Mouse (Mus musculus) midbrain, embryonic 16.5 days (tissue): ENCODE results near the gene Magi1. TPM values are rescaled to one million over a fixed set of nuclear protein-coding genes. Genes with fewer than 3 reads are reported as not detected.

Experiments used
- ATAC-seq: fragments of 200-750 bp; cut with Nextera tagmentation; 2 replicates; pipeline ENCODE4 v1.8.0; 2017; ENCODE audit warnings: moderate TSS enrichment
- H3K27ac ChIP-seq: fragments of 300-500 bp; sonication (generic); 2 replicates; pipeline ENCODE4 v1.5.1; 2014; ENCODE audit warnings: mild to moderate bottlenecking, low read length, mixed read lengths
- H3K27me3 ChIP-seq: fragments of 300-500 bp; sonication (generic); 2 replicates; pipeline ENCODE4 v1.6.1; 2014; ENCODE audit warnings: low read depth, low read length, mixed read lengths; ENCODE audit not compliant: control insufficient read depth, insufficient read depth
- H3K36me3 ChIP-seq: fragments of 300-500 bp; sonication (generic); 2 replicates; pipeline ENCODE4 v1.6.1; 2014; ENCODE audit warnings: mild to moderate bottlenecking, low read length, moderate library complexity, mixed read lengths; ENCODE audit not compliant: control insufficient read depth, insufficient read depth
- H3K4me1 ChIP-seq: fragments of 300-500 bp; sonication (generic); 2 replicates; pipeline ENCODE4 v1.6.1; 2014; ENCODE audit warnings: mild to moderate bottlenecking, low read length, mixed read lengths; ENCODE audit not compliant: control insufficient read depth, insufficient read depth
- H3K4me2 ChIP-seq: fragments of 300-500 bp; sonication (generic); 2 replicates; pipeline ENCODE4 v1.6.1; 2014; ENCODE audit warnings: mild to moderate bottlenecking, low read length, mixed read lengths
- H3K4me3 ChIP-seq: fragments of 300-500 bp; sonication (generic); 2 replicates; pipeline ENCODE4 v1.5.1; 2014; ENCODE audit warnings: low read depth, mild to moderate bottlenecking, low read length, moderate library complexity, mixed read lengths
- H3K9ac ChIP-seq: fragments of 300-500 bp; sonication (generic); 2 replicates; pipeline ENCODE4 v1.6.1; 2014; ENCODE audit warnings: low read depth, low read length, mixed read lengths
- H3K9me3 ChIP-seq: fragments of 300-500 bp; sonication (generic); replicated peaks from 2 replicates; pipeline ENCODE4 v1.6.1; 2014; ENCODE audit warnings: mild to moderate bottlenecking, low read length, mixed read lengths; ENCODE audit not compliant: control insufficient read depth, poor library complexity, severe bottlenecking
- WGBS: fragments of 180-500 bp; shearing (Covaris S2); extraction: QIAGEN DNeasy Blood & Tissue Kit; methylation state at CpG from one replicate; pipeline ENCODE4 v1.1.7; 2014; 5-methylcytosine and 5-hydroxymethylcytosine counted together
- polyA plus RNA-seq: library from polyadenylated mRNA; unstranded; fragments of >200 nt; fragmentation: Nextera tagmentation; extraction: Ambion mirVana; gene quantifications from 2 replicates; pipeline ENCODE4 v1.2.1, GENCODE M21; 2015

Gene Magi1
- polyA plus RNA-seq, 1 experiment from 2014 or later = 34.6 TPM

GRCm38 (mm10) chr6:93786220-93786619 lies 497.5 kb downstream of the Magi1 start:
- WGBS = 79% methylated on average over 2 of the region's 2 CpGs
- H3K4me3 ChIP-seq = no peak overlapping the region
- no peak overlapping the region for H3K27ac ChIP-seq
- no peaks in the 10 kb centered on the region for H3K27me3 ChIP-seq
- no peak for ATAC-seq
- no peak overlapping the region for H3K4me2 ChIP-seq
- no peaks in the 10 kb centered on the region for H3K4me1 ChIP-seq
- no peaks in the 10 kb centered on the region for H3K36me3 ChIP-seq
- no peak overlapping the region for H3K9ac ChIP-seq
- H3K9me3 ChIP-seq = no peaks in the 10 kb centered on the region

- H3K27me3 ChIP-seq = no peaks in the 10 kb centered on the region
- H3K9me3 ChIP-seq = no peaks in the 10 kb centered on the region
- no peak overlapping the region for H3K9ac ChIP-seq
- no peak overlapping the region for H3K4me2 ChIP-seq
- no peak overlapping the region for H3K27ac ChIP-seq
- peaks cover 14% of the 10 kb centered on the region for H3K4me1 ChIP-seq
- ATAC-seq = 0 out of 2 replicates have a peak, but pooled peaks have one; percentile 36
- WGBS = 20% methylated on average over 4 of the region's 4 CpGs
- H3K36me3 ChIP-seq = peaks cover 7% of the 10 kb centered on the region
- H3K4me3 ChIP-seq = no peak overlapping the region
These were observed 512.6 kb downstream of the Magi1 start for GRCm38 (mm10) chr6:93771081-93771480.

GRCm38 (mm10) chr6:93770283-93771025 lies 513.3 kb downstream of the Magi1 start:
- Histone ChIP-seq H3K4me3 (no peak overlapping the region), H3K4me2 (no peak overlapping the region), H3K27me3 (no peaks in the 10 kb centered on the region), H3K4me1 (peaks cover 14% of the 10 kb centered on the region), H3K27ac (no peak overlapping the region), H3K36me3 (peaks cover 7% of the 10 kb centered on the region), H3K9me3 (no peaks in the 10 kb centered on the region), H3K9ac (no peak overlapping the region)
- WGBS = 67% methylated on average over 5 of the region's 5 CpGs
- no peak for ATAC-seq

GRCm38 (mm10) chr6:93758114-93758513 lies 525.6 kb downstream of the Magi1 start:
- H3K4me1 ChIP-seq = peaks cover 9% of the 10 kb centered on the region; the same call in 1 of the 2 replicates
- no peaks in the 10 kb centered on the region for H3K27me3 ChIP-seq
- H3K36me3 ChIP-seq = peaks cover 14% of the 10 kb centered on the region; the same call in 1 of the 2 replicates
- 60% methylated on average over 3 of the region's 3 CpGs for WGBS
- ATAC-seq = no peak
- no peak overlapping the region for H3K4me2 ChIP-seq
- H3K27ac ChIP-seq = peak overlapping the region; percentile 65
- no peaks in the 10 kb centered on the region for H3K9me3 ChIP-seq
- H3K4me3 ChIP-seq = no peak overlapping the region
- peak overlapping the region; percentile 1; the same call in 1 of the 2 replicates for H3K9ac ChIP-seq

GRCm38 (mm10) chr6:93757353-93758087 lies 526.2 kb downstream of the Magi1 start:
- ATAC-seq = peak; percentile 92
- Histone ChIP-seq H3K4me2 (no peak overlapping the region), H3K36me3 (peaks cover 11% of the 10 kb centered on the region; the same call in 1 of the 2 replicates), H3K4me3 (no peak overlapping the region), H3K27ac (peak overlapping the region; percentile 65), H3K9me3 (no peaks in the 10 kb centered on the region), H3K4me1 (peaks cover 9% of the 10 kb centered on the region; the same call in 1 of the 2 replicates), H3K9ac (peak overlapping the region; percentile 1; the same call in 1 of the 2 replicates), H3K27me3 (no peaks in the 10 kb centered on the region)
- 28% methylated on average over 11 of the region's 11 CpGs for WGBS

GRCm38 (mm10) chr6:93743145-93743544 lies 540.6 kb downstream of the Magi1 start:
- Histone ChIP-seq H3K9ac (no peak overlapping the region), H3K4me3 (no peak overlapping the region), H3K27ac (no peak overlapping the region), H3K27me3 (no peaks in the 10 kb centered on the region), H3K4me1 (no peaks in the 10 kb centered on the region), H3K4me2 (no peak overlapping the region), H3K36me3 (peaks cover 17% of the 10 kb centered on the region), H3K9me3 (no peaks in the 10 kb centered on the region)
- ATAC-seq = no peak
- WGBS = 67% methylated on average over 6 of the region's 6 CpGs

GRCm38 (mm10) chr6:93739786-93740185 lies 543.9 kb downstream of the Magi1 start:
- whole genome bisulfite sequencing = 91% methylated on average over 3 of the region's 3 CpGs

GRCm38 (mm10) chr6:93737083-93737482 lies 546.6 kb downstream of the Magi1 start:
- Histone ChIP-seq H3K9ac (no peak overlapping the region), H3K4me2 (no peak overlapping the region), H3K27ac (no peak overlapping the region), H3K4me3 (no peak overlapping the region), H3K9me3 (no peaks in the 10 kb centered on the region), H3K36me3 (0 out of 2 replicates have a peak, but pooled peaks cover 2% of the 10 kb centered on the region), H3K27me3 (no peaks in the 10 kb centered on the region), H3K4me1 (0 out of 2 replicates have a peak, but pooled peaks cover 2% of the 10 kb centered on the region)
- 96% methylated on average over 1 of the region's 1 CpGs for WGBS
- no peak for ATAC-seq

More at GRCm38 (mm10) chr6:93739786-93740185, 543.9 kb downstream of the Magi1 start:
- Histone ChIP-seq H3K4me2 (no peak overlapping the region), H3K4me3 (no peak overlapping the region), H3K36me3 (0 out of 2 replicates have a peak, but pooled peaks cover 8% of the 10 kb centered on the region), H3K27me3 (no peaks in the 10 kb centered on the region), H3K27ac (no peak overlapping the region), H3K9me3 (no peaks in the 10 kb centered on the region), H3K4me1 (0 out of 2 replicates have a peak, but pooled peaks cover 2% of the 10 kb centered on the region), H3K9ac (no peak overlapping the region)
- no peak for ATAC-seq
